In the genomic region with DNA sequence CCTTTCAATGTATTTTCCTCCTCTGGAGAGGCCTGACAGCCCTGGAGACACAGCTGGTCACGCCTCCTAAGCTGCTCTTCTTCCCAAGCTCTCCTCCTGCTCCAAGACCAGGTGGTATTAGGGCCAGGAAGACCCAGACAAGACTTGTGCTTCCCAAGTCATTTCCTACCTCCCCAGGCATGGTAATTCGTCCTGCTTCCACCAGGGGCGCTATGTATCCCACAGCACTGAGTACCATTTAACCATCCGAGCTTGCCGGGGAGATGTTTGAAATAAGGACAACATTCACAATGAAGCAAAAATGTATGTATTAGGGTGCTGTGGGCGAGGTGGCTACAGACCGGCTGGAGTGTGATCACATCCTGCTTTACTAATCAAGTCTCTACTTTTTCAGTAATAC, we compare ENCODE assay signal across 8 mouse cellular contexts.
DNase-seq lines count a peak whose midpoint lies in the region; TF ChIP-seq lines count a peak whose summit lies in the region.

No protein-coding gene starts in this region.

- no peaks in the 10 kb centered on the region for H3K4me1 ChIP-seq in heart, adult 2 months (ENCODE audit: control insufficient read depth, insufficient read depth, low read length)
- H3K4me1 ChIP-seq in embryonic facial prominence, embryonic 10.5 days: no peaks in the 10 kb centered on the region

- DNase-seq in heart, adult 2 months: peak; percentile 3 to 22
- no peak for DNase-seq in heart, postnatal 25 days (ENCODE audit: low spot score)
- DNase-seq in 416B (ENCODE audit: low read depth) (peak; percentile 30), NIH3T3 (ENCODE audit: low read depth) (peak; percentile 24)
- DNase-seq in embryonic facial prominence, embryonic 10.5 days (ENCODE audit: low spot score): peak; percentile 41
- peak; percentile 4 for DNase-seq in layer of hippocampus, adult 9-10 months (ENCODE audit: low spot score)
- DNase-seq in naive thymus-derived CD4-positive, alpha-beta T cell, adult 2 months (ENCODE audit: low read depth): peak; percentile 65
- DNase-seq in spleen, postnatal 36 days (ENCODE audit: low spot score in 2 of 2): no peak

- intact Hi-C loops in heart, adult 2 months (cut with DNase I): no loop called here
- intact Hi-C loops in heart, postnatal 25 days (cut with DNase I): no loop called here

- WGBS in heart, adult 2 months: 51% methylated on average over 7 of the region's 7 CpGs
- 41% methylated on average over 7 of the region's 7 CpGs for WGBS in embryonic facial prominence, embryonic 10.5 days

- TF ChIP-seq CTCF in heart, adult 2 months (IDR thresholded peaks at IDR 0.05): peak; percentile 68

- H3K4me3 ChIP-seq in heart, adult 2 months: no peak overlapping the region
- no peak overlapping the region for H3K4me3 ChIP-seq in embryonic facial prominence, embryonic 10.5 days

- no peaks in the 10 kb centered on the region for H3K79me2 ChIP-seq in heart, adult 2 months (replicated peaks; ENCODE audit: control insufficient read depth, insufficient read depth, low read length)

- TF ChIP-seq EP300 in heart, adult 2 months (IDR thresholded peaks at IDR 0.05; ENCODE audit: insufficient read depth, low read depth, low read length): no peak

- no peak overlapping the region for H3K27ac ChIP-seq in heart, adult 2 months
- H3K27ac ChIP-seq in embryonic facial prominence, embryonic 10.5 days (replicated peaks): no peak overlapping the region

- no peaks in the 10 kb centered on the region for H3K9me3 ChIP-seq in embryonic facial prominence, embryonic 10.5 days

- H3K9ac ChIP-seq in heart, adult 2 months (ENCODE audit: low read depth, low read length): no peak overlapping the region

- TF ChIP-seq POLR2A in heart, adult 2 months (IDR thresholded peaks at IDR 0.05; ENCODE audit: insufficient read depth, low read depth, low read length): no peak

- H3K36me3 ChIP-seq in heart, adult 2 months (ENCODE audit: control insufficient read depth, insufficient read depth, low read length): no peaks in the 10 kb centered on the region
- H3K36me3 ChIP-seq in embryonic facial prominence, embryonic 10.5 days (replicated peaks): no peaks in the 10 kb centered on the region

- H3K27me3 ChIP-seq in heart, adult 2 months (ENCODE audit: control insufficient read depth, insufficient read depth, low read length): no peaks in the 10 kb centered on the region
- no peaks in the 10 kb centered on the region for H3K27me3 ChIP-seq in embryonic facial prominence, embryonic 10.5 days (replicated peaks; ENCODE audit: low read depth, poor library complexity, severe bottlenecking)

Comparison
In these comparisons a context has a peak if more than half of its experiments do, and no peak if none do; other contexts are left out.
1. DNase-seq: peak in heart, adult 2 months (2 of 2), 416B (single experiment), NIH3T3 (single experiment), embryonic facial prominence, embryonic 10.5 days (single experiment), layer of hippocampus, adult 9-10 months (single experiment) and naive thymus-derived CD4-positive, alpha-beta T cell, adult 2 months (single experiment); none in heart, postnatal 25 days (single experiment) and spleen, postnatal 36 days (0 of 2).